Mouse (Mus musculus) testis, postnatal 14 days (tissue): ENCODE data around the gene Exoc3l4.

Experiments
- DNase-seq: peaks from one replicate; pipeline ENCODE4 v3.0.0; 2021; ENCODE audit warnings: low spot score

The Exoc3l4 gene

DNA sequence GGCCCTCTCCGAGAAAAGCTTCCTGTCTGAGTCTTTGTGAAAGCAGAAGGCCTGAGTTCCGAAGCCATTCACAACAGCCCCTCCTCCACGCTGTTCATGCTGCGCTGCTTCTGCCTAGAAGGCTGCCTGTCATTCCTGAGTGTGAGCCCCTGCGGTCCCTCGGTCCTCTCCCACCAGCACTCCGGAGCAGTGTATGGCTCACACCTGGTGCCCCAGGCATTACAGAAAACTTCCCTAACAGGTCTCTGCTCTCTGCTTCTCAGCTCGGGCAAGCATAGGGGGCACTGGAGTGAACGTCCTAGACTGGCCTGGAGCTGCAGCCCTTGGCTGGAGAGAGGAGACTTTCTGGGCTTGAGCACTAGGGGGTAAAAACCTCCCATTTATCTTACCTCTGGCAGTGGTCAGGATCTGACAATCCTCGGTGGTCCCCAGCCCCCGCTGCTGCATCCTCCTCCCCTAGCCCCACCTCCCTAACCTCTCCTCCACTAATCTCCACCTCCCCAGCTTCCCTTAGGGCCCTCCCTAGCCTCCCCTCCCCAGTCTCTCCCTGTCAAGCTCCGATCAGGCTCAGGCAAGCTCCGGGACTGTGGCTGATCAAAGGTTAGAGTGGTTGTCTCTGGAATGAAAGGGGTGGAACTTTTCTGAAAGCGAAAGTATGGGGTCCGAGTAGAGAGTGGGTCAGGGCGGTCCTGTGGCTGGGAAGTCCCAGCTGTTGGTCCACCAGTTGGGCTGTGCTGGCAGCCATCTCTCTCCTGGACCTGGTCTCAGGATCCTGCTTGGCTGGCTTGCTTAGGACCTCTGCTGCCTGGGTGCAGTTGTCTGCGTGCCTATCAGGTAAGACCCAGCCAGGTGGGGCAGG, at the start of gene Exoc3l4:
Gene Exoc3l4, plus strand, starts transcription at position 97 of the 859 bp plus-strand sequence.
- no peak for DNase-seq

- peak; percentile 65 for DNase-seq
Observed at GRCm38 (mm10) chr12:111367065-111367464, 49.8 kb upstream of the Exoc3l4 start.

GRCm38 (mm10) chr12:111370249-111370648, 46.6 kb upstream of the Exoc3l4 start:
- no peak for DNase-seq

DNA sequence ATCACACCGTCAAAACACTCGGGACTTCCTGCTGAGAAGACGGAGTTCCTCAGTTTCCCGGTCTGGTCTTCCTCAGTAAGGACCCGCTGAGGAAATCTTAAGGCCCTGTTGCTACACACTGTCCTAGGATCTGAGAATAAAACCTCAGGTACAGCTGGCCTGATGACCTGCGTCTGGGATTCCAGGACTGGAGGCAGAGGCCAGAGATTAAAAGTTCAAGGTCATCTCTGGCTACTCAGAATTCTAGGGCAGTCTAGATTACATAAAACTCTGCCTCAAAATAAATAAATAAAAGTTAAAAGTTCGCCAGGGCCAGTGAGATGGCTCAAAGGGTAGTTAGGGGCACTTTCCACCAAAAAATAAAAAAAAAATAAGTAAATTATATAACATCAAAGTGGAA, 44.9 kb upstream of the Exoc3l4 start:
- no peak for DNase-seq

DNA sequence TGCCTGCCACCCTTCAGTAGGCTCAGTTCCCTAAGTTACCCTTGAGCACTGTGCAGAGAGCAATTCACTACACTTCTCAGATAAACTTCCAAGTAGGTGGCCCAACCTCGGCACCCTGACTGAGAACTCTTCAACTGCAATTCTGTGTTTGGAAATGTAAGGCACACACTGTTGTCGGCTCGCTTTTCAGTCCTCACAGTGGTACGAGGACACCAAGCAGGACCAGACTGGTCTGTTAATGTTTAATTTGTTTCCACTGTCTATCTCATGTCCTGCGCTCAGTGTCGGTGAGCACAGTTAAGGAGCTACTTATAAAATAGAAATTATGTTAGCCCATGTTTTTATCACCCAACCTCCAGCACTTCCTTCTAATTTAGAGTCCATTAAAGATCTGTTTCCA, 43.4 kb upstream of the Exoc3l4 start:
- no peak for DNase-seq

- DNase-seq: no peak
Observed at GRCm38 (mm10) chr12:111374727-111375126, 42.1 kb upstream of the Exoc3l4 start.

DNA sequence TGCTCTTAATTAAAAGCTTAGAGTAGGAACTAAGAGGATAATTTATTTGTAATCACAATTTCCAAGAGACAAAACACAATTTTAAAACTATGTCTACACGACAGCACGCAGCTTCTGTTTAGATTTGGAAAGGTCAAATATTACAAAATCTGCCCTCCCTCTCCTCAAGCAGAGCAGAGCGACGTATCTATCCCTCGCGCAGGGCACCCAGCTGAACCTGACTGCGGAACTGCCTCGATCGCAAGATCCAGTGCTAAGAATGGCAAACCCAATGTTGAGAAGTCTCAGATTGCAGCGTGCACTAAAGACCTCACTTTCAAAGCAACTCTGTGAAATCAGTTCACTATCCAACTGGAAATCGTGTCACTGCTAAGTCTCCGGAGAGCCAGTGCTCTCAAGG, 41.3 kb upstream of the Exoc3l4 start:
- DNase-seq: no peak

- no peak for DNase-seq
Observed at GRCm38 (mm10) chr12:111376053-111376452, 40.8 kb upstream of the Exoc3l4 start.

DNA sequence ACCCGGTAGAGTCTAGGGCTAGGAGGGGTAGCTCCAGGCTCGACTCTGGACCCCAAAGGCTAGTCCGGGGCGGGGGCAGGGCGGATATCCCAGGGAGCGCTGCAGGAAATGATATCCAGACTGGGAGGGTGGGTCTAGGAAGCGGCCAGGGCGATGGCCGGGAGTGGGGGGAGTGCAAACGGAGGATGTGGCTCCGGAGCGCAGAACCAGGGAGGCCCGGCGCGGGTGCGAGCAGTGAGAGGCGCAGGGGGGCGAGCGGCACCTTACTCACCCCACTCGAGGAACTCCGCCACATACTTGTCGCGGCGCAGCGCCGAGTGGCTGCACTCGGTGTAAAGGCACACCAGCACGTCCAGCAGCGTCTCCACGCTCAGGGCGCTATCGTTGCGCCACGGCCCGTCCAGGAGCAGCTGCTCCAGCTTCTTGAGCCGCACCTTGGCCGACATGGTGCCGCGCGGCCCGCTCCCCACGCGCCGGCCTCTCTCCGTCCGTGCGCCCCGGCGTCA, 39.9 kb upstream of the Exoc3l4 start:
- no peak for DNase-seq

DNA sequence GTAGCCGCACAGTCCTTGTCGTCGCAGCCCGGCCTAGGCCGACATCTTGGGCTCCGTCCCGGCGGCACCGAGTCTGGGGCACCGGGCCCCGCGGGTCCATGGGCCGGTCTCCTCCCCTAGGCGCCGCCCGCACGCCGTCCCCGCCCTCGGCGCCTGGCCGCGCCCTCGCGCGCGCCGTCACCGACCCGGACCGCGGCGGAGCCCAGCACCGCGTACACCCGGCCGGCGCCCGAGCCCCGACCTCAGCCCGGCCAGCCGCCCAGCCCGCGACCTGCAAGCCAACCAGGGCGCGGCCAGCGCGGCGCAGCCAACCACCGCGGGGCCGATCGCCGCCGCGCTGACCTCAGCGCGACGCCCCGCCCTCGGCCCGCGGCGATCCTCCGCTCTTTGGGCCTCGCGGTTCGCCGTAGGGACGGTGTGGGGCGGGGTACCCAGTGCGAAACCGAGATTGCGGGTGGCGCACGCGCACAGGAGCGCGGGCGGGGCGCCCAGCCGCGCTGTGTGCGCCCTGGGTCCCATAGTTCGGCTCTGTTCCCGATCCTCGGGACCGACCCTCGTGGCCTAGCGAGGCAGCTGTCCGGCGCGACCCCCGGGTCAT, 39.3 kb upstream of the Exoc3l4 start, which contains the start of gene Cdc42bpb:
Gene Cdc42bpb, minus strand, starts transcription at position 343 of the 598 bp plus-strand sequence.
- peak; percentile 89 for DNase-seq

- DNase-seq: no peak
Observed at GRCm38 (mm10) chr12:111377986-111378490, 38.8 kb upstream of the Exoc3l4 start.

- no peak for DNase-seq
Observed at GRCm38 (mm10) chr12:111378812-111379211, 38.0 kb upstream of the Exoc3l4 start.

DNA sequence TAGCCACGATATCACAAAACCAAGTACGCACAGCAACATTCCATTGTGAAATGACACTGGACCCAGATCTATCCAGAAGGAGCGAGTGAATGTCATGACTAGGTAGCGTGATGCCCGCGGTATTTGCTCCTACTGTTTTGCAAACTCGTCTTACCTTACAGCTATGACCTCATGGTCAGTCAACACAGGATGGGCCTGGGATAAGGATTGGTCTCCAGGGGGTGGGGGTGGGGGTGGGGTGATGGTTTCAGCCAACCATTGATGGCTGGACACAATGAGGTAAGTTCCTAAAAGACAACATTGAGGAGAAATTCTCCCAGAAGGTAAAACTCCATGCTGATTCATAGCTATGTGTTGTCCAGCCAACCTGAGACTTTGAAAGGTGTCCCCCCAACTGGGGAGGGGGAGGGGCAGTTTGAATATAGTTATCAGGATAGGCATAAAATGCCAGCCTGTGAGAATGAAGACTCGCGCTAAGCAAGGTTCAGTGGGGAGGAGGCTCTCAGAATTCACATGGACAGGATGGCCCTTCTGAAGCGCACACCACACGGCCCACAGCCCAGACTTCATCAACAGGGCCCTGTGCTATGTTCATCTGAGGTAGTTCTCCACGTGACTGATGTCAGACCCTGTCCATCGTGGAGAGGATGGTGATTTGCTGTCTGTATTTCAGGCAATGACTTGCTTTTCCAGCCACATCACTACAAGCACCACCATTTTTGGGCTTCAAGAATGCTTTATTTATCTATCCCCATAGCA, 30.8 kb upstream of the Exoc3l4 start:
- DNase-seq: no peak

DNA sequence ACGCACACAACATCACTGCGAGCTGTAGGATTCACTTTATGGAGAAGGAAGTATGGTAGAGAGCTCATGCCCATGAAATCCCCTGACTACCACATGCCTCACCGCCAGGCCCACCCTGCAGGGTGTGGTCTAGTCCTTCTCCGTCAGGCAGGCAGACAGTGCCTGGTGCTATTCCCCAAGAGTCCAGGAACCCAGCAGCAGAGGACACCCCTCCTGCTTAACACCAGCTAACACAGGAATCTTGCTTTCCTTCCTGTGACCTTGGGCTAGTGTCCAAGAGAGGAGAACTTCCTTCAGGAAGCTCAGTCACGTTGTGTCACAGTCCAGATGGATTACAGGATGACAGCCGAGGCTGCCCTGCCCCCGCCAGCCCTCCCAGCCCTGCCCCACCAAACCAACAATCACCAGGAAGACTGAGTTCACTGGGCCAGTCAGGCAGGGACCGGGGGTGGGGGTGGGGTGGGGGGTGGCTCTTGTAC, 30.1 kb upstream of the Exoc3l4 start:
- DNase-seq: no peak

- DNase-seq: no peak
Observed at GRCm38 (mm10) chr12:111387146-111387545, 29.7 kb upstream of the Exoc3l4 start.

- DNase-seq: no peak
Observed at GRCm38 (mm10) chr12:111394008-111394407, 22.8 kb upstream of the Exoc3l4 start.

DNA sequence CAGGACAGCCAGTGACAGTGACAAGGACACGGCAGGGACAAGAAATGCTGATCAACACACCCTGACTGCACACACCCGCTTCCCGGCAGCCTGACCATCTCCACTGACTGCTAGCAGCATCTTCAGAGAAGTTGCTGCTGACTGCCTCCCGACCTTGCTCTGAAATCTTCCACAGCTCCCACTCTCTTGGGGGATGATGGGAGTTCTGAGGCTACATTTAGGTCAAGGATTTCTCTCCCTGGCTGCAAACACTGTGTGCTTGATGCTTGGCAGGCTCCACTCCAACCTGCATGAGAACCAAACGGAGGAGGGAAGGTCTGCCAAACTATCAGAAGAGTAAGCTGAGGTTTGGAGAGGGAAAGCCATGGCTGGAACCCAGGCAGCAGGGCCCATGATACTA, 19.8 kb upstream of the Exoc3l4 start:
- peak; percentile 85 for DNase-seq

DNA sequence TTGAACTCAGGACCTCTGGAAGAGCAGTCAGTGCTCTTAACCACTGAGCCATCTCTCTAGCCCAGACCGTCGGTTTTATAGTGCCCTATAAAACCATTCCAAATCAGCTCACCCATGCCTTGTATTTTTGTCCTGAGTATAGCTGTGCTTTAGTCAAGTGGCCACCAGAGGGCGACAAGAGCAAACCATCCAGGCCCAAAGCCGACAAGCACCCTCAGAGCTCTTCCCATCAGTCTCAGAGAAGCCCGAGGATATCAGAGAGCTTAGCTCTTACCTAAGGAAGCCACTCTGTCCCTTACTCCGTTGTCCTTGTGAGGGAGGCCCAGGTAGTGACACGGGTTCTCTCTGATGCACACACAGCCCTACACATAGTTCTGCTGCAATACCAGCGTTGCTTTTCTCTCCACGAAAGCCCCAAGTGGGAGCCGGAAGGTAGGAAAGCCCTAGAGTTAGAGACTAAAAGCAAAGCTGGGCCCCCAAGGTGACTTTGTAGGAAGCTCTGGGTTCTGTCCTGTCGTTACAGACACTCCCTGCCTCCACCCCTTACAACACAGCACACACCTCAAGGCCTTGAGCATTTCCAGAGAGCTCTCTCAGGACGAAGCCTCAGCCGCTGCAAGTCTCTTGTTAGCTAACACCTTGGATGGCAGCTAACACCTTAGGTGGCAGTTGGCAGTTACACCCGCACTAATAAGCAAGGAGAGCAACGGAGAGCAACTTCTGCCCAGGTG, 15.2 kb upstream of the Exoc3l4 start:
- no peak for DNase-seq

GRCm38 (mm10) chr12:111404880-111405279, 11.9 kb upstream of the Exoc3l4 start:
- DNase-seq: no peak

GRCm38 (mm10) chr12:111406622-111407021, 10.2 kb upstream of the Exoc3l4 start, which contains the start of gene Lbhd2:
Lbhd2 (plus strand) TSS chr12:111406809.
- DNase-seq: no peak

DNA sequence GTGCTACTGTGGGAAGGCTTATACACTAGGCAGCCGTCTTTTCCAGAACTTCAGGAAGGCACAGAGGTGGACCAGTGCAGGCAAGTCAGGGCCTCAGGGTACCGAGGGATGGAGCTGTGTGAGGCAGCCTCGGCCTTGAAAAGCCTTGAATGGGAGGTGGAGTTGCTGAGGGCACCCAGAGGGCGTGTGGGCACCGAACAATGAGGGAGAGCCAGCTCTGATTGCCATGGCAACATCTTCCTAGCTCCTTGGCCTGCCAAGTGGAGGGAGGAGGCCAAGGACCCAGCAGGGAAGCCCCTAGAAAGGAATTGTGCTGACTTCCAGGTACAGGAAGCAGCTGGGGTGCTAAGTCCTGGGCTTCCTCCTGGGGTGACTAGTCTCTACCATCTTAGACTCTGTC, 7.2 kb upstream of the Exoc3l4 start:
- DNase-seq: no peak
